Mouse (Mus musculus): ENCODE measurements around the gene Limch1.

The Limch1 gene

GRCm38 (mm10) chr5:67099393-67100271 lies 354.0 kb downstream of the Limch1 start:
- no peak for DNase-seq (ENCODE audit: low read depth, low spot score)

GRCm38 (mm10) chr5:67100564-67101394 lies 355.2 kb downstream of the Limch1 start:
- no peak for DNase-seq (ENCODE audit: low read depth, low spot score)

- DNase-seq (ENCODE audit: low read depth, low spot score), result no peak
Measured at GRCm38 (mm10) chr5:67101395-67101760, 355.8 kb downstream of the Limch1 start.

GRCm38 (mm10) chr5:67101793-67102600 lies 356.4 kb downstream of the Limch1 start:
- no peak for DNase-seq (ENCODE audit: low read depth, low spot score)

GRCm38 (mm10) chr5:67103016-67103415 lies 357.4 kb downstream of the Limch1 start:
- DNase-seq (ENCODE audit: low read depth, low spot score), result no peak

- no peak for DNase-seq (ENCODE audit: low read depth, low spot score)
Measured at GRCm38 (mm10) chr5:67106261-67106660, 360.6 kb downstream of the Limch1 start.

Measured in CD4-positive helper T cell, adult 2 months (primary cell).